Mouse (Mus musculus) heart, embryonic 12.5 days (tissue): ENCODE measurements around the gene Uqcc1. TPM values are rescaled to one million over a fixed set of nuclear protein-coding genes. Genes with fewer than 3 reads are reported as not detected.

Experiments
- ATAC-seq: fragments of 200-750 bp; cut with Nextera tagmentation; 2 replicates; pipeline ENCODE4 v1.8.0; 2017; ENCODE audit warnings: moderate TSS enrichment, moderate library complexity; ENCODE audit not compliant: insufficient number of reproducible peaks, low FRiP score
- H3K27ac ChIP-seq: fragments of 300-500 bp; sonication (generic); 2 replicates; pipeline ENCODE4 v1.5.1; 2016; ENCODE audit warnings: mild to moderate bottlenecking, moderate library complexity; ENCODE audit not compliant: poor library complexity, severe bottlenecking
- H3K27me3 ChIP-seq: fragments of 300-500 bp; sonication (generic); replicated peaks from 2 replicates; pipeline ENCODE4 v1.6.1; 2016; ENCODE audit warnings: mild to moderate bottlenecking, moderate library complexity
- H3K36me3 ChIP-seq: fragments of 300-500 bp; sonication (generic); 2 replicates; pipeline ENCODE4 v1.6.1; 2016; ENCODE audit warnings: mild to moderate bottlenecking, moderate library complexity
- H3K4me1 ChIP-seq: fragments of 300-500 bp; sonication (generic); replicated peaks from 2 replicates; pipeline ENCODE4 v1.6.1; 2016; ENCODE audit warnings: mild to moderate bottlenecking
- H3K4me2 ChIP-seq: fragments of 300-500 bp; sonication (generic); 2 replicates; pipeline ENCODE4 v1.6.1; 2016; ENCODE audit warnings: mild to moderate bottlenecking, moderate library complexity
- H3K4me3 ChIP-seq: fragments of 300-500 bp; sonication (generic); 2 replicates; pipeline ENCODE4 v1.5.1; 2016; ENCODE audit warnings: mild to moderate bottlenecking
- H3K9ac ChIP-seq: fragments of 300-500 bp; sonication (generic); 2 replicates; pipeline ENCODE4 v1.6.1; 2016; ENCODE audit warnings: mild to moderate bottlenecking, moderate library complexity
- H3K9me3 ChIP-seq: fragments of 300-500 bp; sonication (generic); replicated peaks from 2 replicates; pipeline ENCODE4 v1.6.1; 2016; ENCODE audit warnings: mild to moderate bottlenecking, moderate library complexity
- WGBS: fragments of 180-500 bp; shearing (Covaris S2); methylation state at CpG from one replicate; pipeline ENCODE4 v1.1.7; 2016; 5-methylcytosine and 5-hydroxymethylcytosine counted together
- polyA plus RNA-seq: library from polyadenylated mRNA; unstranded; fragments of >200 nt; fragmentation: Nextera tagmentation; extraction: Ambion mirVana; gene quantifications from 2 replicates; pipeline ENCODE4 v1.2.1, GENCODE M21; 2016

Uqcc1 gene
- polyA plus RNA-seq, 1 experiment from 2014 or later, result 110 TPM

DNA sequence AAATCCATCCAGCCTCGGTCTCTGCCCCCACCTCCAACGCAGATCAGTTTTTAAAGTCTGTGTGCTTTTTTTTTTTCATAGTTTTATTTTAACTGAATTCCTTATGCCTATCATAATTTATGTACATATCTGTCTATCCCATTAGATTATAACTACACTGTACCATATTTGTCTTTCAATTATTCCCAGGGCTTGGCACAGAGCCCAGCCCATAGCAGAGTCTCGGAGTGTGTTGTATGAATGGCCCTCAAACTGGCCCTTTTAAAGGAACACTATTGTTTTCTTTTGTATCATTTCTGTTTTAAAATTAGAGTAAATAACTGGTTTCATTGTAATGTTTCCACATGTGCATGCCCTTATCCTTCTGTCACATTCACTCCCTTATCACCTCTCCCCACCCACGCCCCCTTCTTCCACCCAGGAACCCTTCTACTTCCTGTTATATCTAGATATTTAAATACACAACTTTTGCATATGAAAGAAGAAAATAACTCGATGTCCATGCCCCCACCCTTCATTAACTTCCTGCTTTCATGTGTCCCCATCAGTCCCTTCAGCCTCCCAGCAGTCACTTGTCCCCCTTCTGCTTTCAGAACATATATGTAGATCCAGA is 17.4 kb upstream of the Uqcc1 start:
- Histone ChIP-seq H3K9me3 (no peaks in the 10 kb centered on the region), H3K4me2 (no peak overlapping the region), H3K9ac (no peak overlapping the region), H3K27ac (no peak overlapping the region), H3K36me3 (no peaks in the 10 kb centered on the region), H3K4me3 (no peak overlapping the region), H3K4me1 (peaks cover 17% of the 10 kb centered on the region), H3K27me3 (peaks cover 29% of the 10 kb centered on the region; the same call in 1 of the 2 replicates)
- 51% methylated on average over 5 of the region's 5 CpGs for WGBS
- ATAC-seq, result no peak

DNA sequence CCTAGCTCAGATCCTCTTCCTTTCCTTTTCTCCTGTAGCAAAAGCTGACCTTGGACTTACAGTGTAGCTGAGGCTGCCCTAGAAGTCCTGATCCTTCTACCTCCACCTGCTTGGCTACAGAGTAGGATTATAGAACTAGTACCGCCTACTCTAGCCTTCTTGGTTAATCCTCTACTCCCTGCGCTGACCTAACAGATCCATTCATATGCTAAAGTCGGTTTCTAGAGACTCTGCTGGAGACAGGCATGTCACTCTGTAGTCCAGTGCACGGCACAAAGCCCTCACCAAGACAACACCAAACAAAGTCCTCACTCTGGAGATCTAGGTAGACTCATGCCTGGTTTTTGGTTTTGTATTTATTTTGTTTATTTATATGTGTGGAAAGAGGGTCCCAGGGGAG is 16.4 kb upstream of the Uqcc1 start:
- 34% methylated on average over 4 of the region's 4 CpGs for WGBS
- H3K4me2 ChIP-seq, result no peak overlapping the region
- H3K27ac ChIP-seq, result no peak overlapping the region
- no peak overlapping the region for H3K4me3 ChIP-seq
- peaks cover 17% of the 10 kb centered on the region for H3K4me1 ChIP-seq
- no peak for ATAC-seq
- peaks cover 29% of the 10 kb centered on the region; the same call in 1 of the 2 replicates for H3K27me3 ChIP-seq
- no peaks in the 10 kb centered on the region for H3K9me3 ChIP-seq
- no peaks in the 10 kb centered on the region for H3K36me3 ChIP-seq
- H3K9ac ChIP-seq, result no peak overlapping the region

DNA sequence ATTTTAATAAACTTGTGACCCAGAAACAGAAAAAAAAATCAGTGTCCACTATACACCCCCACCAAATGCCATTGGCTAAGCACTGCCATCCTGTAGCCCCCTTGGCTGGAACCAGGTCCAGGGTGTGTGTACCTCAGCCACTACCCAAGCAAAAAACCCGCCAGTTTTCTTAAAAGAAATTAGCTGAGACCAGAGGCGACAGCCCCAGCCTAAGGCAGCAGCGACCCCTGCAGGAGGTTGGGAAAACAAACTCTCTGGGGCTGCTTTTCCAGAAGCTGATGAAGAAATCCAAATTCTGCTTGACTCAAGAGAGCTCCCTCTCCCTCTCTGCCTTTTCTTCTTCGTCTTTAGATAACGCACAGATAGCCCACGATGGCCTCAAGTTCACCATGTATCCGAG is 16.0 kb upstream of the Uqcc1 start:
- peaks cover 17% of the 10 kb centered on the region for H3K4me1 ChIP-seq
- ATAC-seq, result no peak
- no peak overlapping the region for H3K27ac ChIP-seq
- peaks cover 29% of the 10 kb centered on the region; the same call in 1 of the 2 replicates for H3K27me3 ChIP-seq
- 7% methylated on average over 7 of the region's 7 CpGs for WGBS
- no peaks in the 10 kb centered on the region for H3K9me3 ChIP-seq
- no peak overlapping the region for H3K9ac ChIP-seq
- no peak overlapping the region for H3K4me3 ChIP-seq
- H3K36me3 ChIP-seq, result no peaks in the 10 kb centered on the region
- no peak overlapping the region for H3K4me2 ChIP-seq

DNA sequence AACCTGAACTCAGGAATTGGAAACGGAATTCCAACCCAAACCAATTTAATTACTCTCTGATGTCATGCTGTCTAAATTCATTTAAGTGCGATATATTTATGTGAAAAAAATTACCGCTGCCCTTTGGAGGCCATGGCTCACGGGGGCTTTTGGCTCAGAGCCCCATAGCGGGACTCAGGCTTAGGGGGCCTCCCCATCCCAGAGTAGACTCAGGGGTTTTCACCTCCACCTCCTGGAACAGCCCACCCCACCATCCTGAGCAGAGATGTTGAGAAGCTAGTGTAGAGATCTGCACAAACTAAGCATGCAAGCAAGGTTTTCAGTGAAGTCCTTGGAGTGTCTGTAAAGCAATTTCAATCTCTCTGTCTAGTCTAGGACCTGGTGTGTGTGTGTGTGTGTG is 15.5 kb upstream of the Uqcc1 start:
- Histone ChIP-seq H3K4me2 (0 out of 2 replicates have a peak overlapping the region, but pooled peaks have one; percentile 42), H3K4me3 (no peak overlapping the region), H3K36me3 (no peaks in the 10 kb centered on the region), H3K9ac (no peak overlapping the region), H3K9me3 (no peaks in the 10 kb centered on the region), H3K4me1 (peaks cover 17% of the 10 kb centered on the region), H3K27me3 (peaks cover 29% of the 10 kb centered on the region; the same call in 1 of the 2 replicates), H3K27ac (no peak overlapping the region)
- WGBS, result 82% methylated on average over 5 of the region's 5 CpGs
- no peak for ATAC-seq

DNA sequence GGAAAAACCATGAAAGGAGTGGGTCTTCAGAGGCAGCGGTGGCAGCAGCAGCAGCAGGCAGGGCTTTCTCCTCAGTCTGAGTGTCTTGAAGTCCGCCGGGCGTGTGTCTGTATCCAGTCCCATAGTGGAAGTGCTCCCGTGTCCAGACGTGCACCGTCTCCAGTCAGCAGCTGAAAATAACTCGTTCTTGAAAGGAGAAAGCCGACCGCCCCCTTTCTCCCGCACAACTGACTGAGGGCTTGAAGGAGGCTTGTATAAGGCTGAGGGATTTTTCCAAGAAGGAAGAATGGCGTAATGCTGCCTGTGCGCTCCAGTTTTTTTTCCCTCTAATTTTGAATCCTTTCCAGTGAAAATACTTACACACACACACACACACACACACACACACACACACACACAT is 15.0 kb upstream of the Uqcc1 start, which contains the start of gene Gdf5:
TSS of gene Gdf5 (minus strand) at position 244 of the 400 bp plus-strand sequence.
- no peak for ATAC-seq
- H3K4me1 ChIP-seq, result peaks cover 17% of the 10 kb centered on the region
- H3K27me3 ChIP-seq, result peaks cover 28% of the 10 kb centered on the region; the same call in 1 of the 2 replicates
- 42% methylated on average over 13 of the region's 13 CpGs for WGBS
- no peak within 1 kb of the TSS for H3K4me3 ChIP-seq
- H3K27ac ChIP-seq, result no peak within 1 kb of the TSS
- no peaks in the 10 kb centered on the region for H3K36me3 ChIP-seq
- H3K4me2 ChIP-seq, result peak within 1 kb of the TSS; percentile 42
- no peaks in the 10 kb centered on the region for H3K9me3 ChIP-seq
- H3K9ac ChIP-seq, result no peak within 1 kb of the TSS

DNA sequence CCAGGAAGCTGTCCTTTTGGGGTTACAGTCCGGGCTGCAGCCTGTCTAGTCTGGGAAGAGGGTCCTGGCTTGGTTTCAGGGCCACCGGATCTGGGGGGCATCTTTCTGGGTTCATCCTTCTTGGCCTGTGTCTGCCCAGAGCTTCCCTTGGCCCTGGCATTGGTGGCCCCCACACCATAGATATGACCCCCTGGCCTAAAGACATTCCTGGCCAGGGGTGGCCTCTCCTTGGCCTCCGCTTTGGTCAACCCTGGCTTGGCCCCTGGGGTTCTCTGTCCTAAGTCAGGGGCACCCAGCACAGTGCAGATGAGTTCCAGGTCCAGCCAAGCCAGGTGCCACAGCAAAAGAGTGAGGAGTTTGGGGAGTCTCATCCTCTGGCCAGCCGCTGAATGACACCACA is 14.6 kb upstream of the Uqcc1 start:
- Histone ChIP-seq H3K4me1 (peaks cover 17% of the 10 kb centered on the region), H3K4me3 (no peak overlapping the region), H3K27ac (no peak overlapping the region), H3K36me3 (no peaks in the 10 kb centered on the region), H3K9me3 (no peaks in the 10 kb centered on the region), H3K27me3 (peaks cover 24% of the 10 kb centered on the region; the same call in 1 of the 2 replicates), H3K4me2 (peak overlapping the region; percentile 42), H3K9ac (no peak overlapping the region)
- WGBS, result 84% methylated on average over 4 of the region's 4 CpGs
- ATAC-seq, result no peak

DNA sequence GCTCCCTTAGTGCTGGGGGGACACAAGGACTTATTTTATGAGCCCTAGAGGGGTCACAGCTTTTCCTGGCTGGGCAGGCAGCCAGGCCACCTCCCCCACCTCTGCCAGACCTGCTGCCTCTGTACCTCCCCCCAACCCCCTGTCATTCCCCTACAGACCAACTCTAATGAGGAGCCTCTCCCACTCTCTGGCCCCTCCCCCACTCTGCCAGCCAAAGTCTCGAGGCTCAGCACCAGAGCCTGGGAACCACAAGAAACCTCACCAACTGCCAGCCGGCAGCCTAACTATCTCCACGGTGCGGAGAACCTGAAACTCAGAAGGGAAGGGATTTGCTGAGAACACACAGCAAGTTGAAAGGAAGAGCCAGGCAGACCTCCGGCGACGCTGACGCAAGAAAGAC is 13.4 kb upstream of the Uqcc1 start:
- H3K9ac ChIP-seq, result peak overlapping the region; percentile 48; the same call in 1 of the 2 replicates
- H3K4me2 ChIP-seq, result peak overlapping the region; percentile 59
- H3K36me3 ChIP-seq, result no peaks in the 10 kb centered on the region
- H3K9me3 ChIP-seq, result no peaks in the 10 kb centered on the region
- no peak for ATAC-seq
- peaks cover 17% of the 10 kb centered on the region for H3K4me1 ChIP-seq
- H3K4me3 ChIP-seq, result no peak overlapping the region
- H3K27me3 ChIP-seq, result peaks cover 17% of the 10 kb centered on the region; the same call in 1 of the 2 replicates
- 4% methylated on average over 8 of the region's 8 CpGs for WGBS
- no peak overlapping the region for H3K27ac ChIP-seq

DNA sequence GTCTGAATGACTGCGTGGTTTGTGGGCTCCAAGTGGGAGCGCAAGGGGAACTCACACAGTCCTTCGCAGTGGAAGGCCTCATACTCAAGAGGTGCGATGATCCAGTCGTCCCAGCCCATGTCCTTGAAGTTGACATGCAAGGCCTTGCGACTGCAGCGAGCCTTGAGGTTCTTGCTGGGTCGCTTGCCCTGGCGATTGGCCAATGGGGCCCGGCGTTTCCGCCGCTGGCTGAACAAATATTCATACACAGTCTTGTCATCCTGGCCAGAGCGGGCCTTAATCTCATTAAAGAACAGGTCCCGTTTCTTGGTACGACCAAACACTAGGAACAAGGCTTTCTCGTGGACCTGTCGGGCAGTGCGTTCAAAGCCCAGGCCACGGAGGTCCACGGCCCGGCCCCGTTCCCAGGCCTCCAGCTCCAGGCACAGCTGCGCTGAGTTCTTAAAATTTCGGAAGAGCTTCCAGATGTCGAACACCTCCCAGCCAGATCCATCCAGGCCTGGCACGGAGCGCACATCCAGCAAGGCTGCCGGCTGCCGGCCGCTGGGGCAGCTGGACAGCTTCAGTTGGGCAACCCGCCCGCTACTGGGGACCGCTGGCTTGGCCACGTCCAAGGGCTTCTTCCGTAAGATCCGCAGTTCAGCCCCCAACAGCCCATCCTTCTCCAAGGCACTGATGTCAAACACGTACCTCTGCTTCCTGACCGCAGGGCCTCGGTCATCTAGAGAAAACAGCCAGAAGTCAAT is 11.8 kb upstream of the Uqcc1 start:
- Histone ChIP-seq H3K9me3 (no peaks in the 10 kb centered on the region), H3K27me3 (peaks cover 15% of the 10 kb centered on the region; the same call in 1 of the 2 replicates), H3K4me2 (no peak overlapping the region), H3K9ac (no peak overlapping the region), H3K4me3 (no peak overlapping the region), H3K36me3 (no peaks in the 10 kb centered on the region), H3K27ac (no peak overlapping the region), H3K4me1 (peaks cover 17% of the 10 kb centered on the region)
- ATAC-seq, result no peak
- 87% methylated on average over 40 of the region's 40 CpGs for WGBS

DNA sequence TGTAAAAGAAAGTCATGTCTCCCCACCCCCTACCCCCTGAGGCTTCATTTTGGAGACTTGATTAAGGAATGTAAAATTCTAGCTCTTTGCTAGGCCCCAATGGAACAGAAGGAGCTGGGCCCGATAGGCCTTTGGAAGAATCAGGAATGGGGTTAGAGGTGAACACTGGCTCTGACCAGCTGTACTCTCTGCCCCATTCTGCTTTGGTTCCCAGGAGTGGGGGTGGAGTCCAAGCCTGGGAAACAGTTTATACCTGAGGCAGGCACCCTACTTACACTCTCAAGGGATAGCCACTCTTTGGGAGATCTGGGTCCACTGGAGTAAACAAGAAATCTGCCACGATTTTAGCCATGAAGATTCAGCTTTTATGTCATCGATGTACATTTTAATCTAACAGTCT is 10.6 kb upstream of the Uqcc1 start, which contains the start of gene Gm15557:
TSS of gene Gm15557 (plus strand) at position 48 of the 400 bp plus-strand sequence.
- H3K4me2 ChIP-seq, result no peak within 1 kb of the TSS
- H3K4me1 ChIP-seq, result peaks cover 17% of the 10 kb centered on the region
- 0 out of 2 replicates have a peak, but pooled peaks cover 14% of the 10 kb centered on the region for H3K27me3 ChIP-seq
- no peak for ATAC-seq
- no peak within 1 kb of the TSS for H3K4me3 ChIP-seq
- 83% methylated on average over 3 of the region's 3 CpGs for WGBS
- no peaks in the 10 kb centered on the region for H3K36me3 ChIP-seq
- H3K9me3 ChIP-seq, result no peaks in the 10 kb centered on the region
- H3K27ac ChIP-seq, result no peak within 1 kb of the TSS
- H3K9ac ChIP-seq, result no peak within 1 kb of the TSS

DNA sequence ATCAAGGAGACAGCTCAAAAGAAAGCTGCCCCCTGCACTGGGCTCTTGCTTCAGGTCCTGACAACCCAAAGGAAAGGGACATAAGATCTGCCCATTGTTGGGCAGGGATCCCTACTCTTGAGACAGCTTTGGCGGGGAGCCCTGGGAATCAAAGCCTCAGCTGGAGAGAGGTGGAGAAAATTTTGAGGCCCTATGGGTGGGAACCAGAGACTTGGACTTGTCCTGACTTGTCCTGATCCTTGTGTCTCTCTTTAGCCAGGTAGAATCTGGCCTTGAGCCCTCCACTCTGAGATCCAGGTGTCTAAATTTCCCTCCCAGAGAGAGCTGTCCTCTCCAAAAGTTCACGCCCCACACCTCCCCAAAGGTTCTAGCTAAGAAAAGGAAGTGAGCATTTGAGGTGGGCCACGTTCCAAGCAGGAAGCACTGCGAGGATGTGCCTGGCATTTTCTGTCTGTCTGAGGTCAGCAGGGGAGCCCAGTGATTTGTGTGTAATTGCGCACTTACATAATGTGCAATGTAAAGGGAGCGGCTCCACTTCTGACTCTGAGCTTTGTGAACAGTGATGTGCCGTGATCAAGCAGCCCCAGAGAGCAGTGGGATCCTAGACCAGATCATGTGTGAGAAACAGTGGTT is 9.9 kb upstream of the Uqcc1 start:
- ATAC-seq, result no peak
- H3K27ac ChIP-seq, result no peak overlapping the region

More for the DNA sequence above, 9.9 kb upstream of the Uqcc1 start:
- Histone ChIP-seq H3K9ac (no peak overlapping the region), H3K9me3 (no peaks in the 10 kb centered on the region), H3K27me3 (0 out of 2 replicates have a peak, but pooled peaks cover 14% of the 10 kb centered on the region), H3K36me3 (no peaks in the 10 kb centered on the region), H3K4me3 (no peak overlapping the region), H3K4me2 (no peak overlapping the region), H3K4me1 (peaks cover 16% of the 10 kb centered on the region)
- WGBS, result 67% methylated on average over 7 of the region's 7 CpGs
